Mouse (Mus musculus): Measurements from ENCODE around the gene Gm3618.
A peak's percentile ranks its signal among the peaks of the same experiment; 100 is the strongest.
"Not testable (repeated sequence)": the region's sequence is repeated elsewhere in the genome, so short reads cannot be mapped to it uniquely, and the experiment has no call there.

Gm3618 gene

GRCm38 (mm10) chr14:6343578-6343977 is at the start of gene Gm3618:
Gm3618 (minus strand) TSS chr14:6343678.
- not testable (repeated sequence) for DNase-seq (ENCODE audit: low spot score in 2 of 2)

GRCm38 (mm10) chr14:6390219-6390618 is 46.7 kb upstream of the Gm3618 start, which contains the start of gene Gm16440:
Gm16440 (minus strand) TSS chr14:6390319.
- not testable (repeated sequence) for DNase-seq (ENCODE audit: low spot score in 2 of 2)

- not testable (repeated sequence) for DNase-seq (ENCODE audit: low spot score in 2 of 2)
Measured at GRCm38 (mm10) chr14:6304743-6305142, 38.7 kb downstream of the Gm3618 start, which contains the start of gene Gm21103. Gm21103 (minus strand) TSS chr14:6304843.

- peak in 1 of 2 experiments; percentile 14 for DNase-seq (ENCODE audit: low spot score in 2 of 2)
Measured at GRCm38 (mm10) chr14:6286931-6287715, 56.4 kb downstream of the Gm3618 start, which contains the start of gene Gm3411. Gm3411 (minus strand) TSS chr14:6287250.
